Mouse (Mus musculus) layer of hippocampus, adult 9-11 months (tissue): Measurements from ENCODE around the gene S100g.
A peak's percentile ranks its signal among the peaks of the same experiment; 100 is the strongest.

ENCODE experiments used
- DNase-seq: peaks from one replicate; pipeline ENCODE4 v3.0.0; 2022

Gene S100g

GRCm38 (mm10) chrX:162964383-162964782 is at the start of gene S100g:
S100g (minus strand) TSS chrX:162964599.
- DNase-seq, result no peak

- DNase-seq, result no peak
These were observed 27.7 kb upstream of the S100g start for GRCm38 (mm10) chrX:162992121-162992520.

- no peak for DNase-seq
These were observed 27.0 kb upstream of the S100g start for GRCm38 (mm10) chrX:162991396-162991795.

- no peak for DNase-seq
These were observed 22.6 kb upstream of the S100g start for GRCm38 (mm10) chrX:162986876-162987495.

GRCm38 (mm10) chrX:162976194-162976593 is 11.8 kb upstream of the S100g start:
- DNase-seq, result no peak

- DNase-seq, result no peak
These were observed 3.1 kb upstream of the S100g start for GRCm38 (mm10) chrX:162967456-162967855.

- no peak for DNase-seq
These were observed 559 bp downstream of the S100g start for GRCm38 (mm10) chrX:162963840-162964239.

GRCm38 (mm10) chrX:162957921-162958320 is 6.5 kb downstream of the S100g start:
- no peak for DNase-seq

- peak; percentile 47 for DNase-seq
These were observed 14.5 kb downstream of the S100g start for GRCm38 (mm10) chrX:162949811-162950439.

- no peak for DNase-seq
These were observed 22.4 kb downstream of the S100g start for GRCm38 (mm10) chrX:162942027-162942426.

- DNase-seq, result no peak
These were observed 32.9 kb downstream of the S100g start for GRCm38 (mm10) chrX:162931467-162931866.

GRCm38 (mm10) chrX:162921487-162922125 is 42.8 kb downstream of the S100g start:
- DNase-seq, result no peak

GRCm38 (mm10) chrX:162915697-162916096 is 48.7 kb downstream of the S100g start:
- DNase-seq, result peak; percentile 13

- DNase-seq, result peak; percentile 3
These were observed 50.7 kb downstream of the S100g start for GRCm38 (mm10) chrX:162913651-162914050.
